Mouse (Mus musculus) forelimb bud, embryonic 11.5 days (tissue): Measurements from ENCODE around the gene Axin1.

ENCODE experiments used
- DNase-seq: peaks from one replicate; pipeline ENCODE4 v3.0.0-alpha.2; 2012; ENCODE audit warnings: low read depth, low spot score

Axin1 gene

DNA sequence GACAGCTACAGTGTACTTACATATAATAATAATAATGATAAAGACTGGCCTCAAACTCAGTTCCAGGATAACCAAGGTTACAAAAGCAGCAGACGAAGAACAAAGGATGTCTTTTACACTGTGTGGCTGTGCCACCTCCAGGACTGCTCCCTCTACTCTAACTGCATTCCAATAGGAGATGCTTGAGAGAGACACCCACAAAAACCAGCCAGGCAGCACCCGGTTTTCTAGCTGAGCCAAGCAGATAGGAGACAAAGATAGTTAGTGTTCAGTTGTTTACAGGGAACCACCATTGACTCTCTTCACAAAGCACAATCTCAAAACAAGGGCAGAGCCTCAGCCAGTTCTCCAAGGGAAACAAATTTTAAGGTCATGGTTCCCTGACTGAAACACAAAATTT is 101.1 kb downstream of the Axin1 start:
- no peak for DNase-seq

GRCm38 (mm10) chr17:26240120-26240790 is 101.8 kb downstream of the Axin1 start:
- DNase-seq, result no peak

DNA sequence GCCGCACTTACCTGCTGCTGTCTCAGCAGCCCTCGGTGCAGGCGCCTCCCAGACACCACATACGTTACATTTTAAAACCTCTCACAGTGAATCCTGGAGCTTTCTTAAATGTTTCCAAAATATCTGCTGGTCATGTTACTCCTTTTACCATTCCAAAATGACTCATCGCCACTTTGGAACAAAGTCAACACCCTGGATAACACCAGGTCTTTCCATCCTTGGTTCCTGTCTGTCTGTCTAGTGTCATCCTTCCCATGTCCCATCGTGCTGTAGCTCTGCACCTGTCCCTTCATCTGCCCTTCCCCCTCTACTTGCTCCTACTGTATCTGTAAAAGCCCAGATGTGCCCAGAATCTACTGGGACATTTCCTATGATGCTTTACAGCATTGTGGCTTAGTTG is 102.5 kb downstream of the Axin1 start:
- no peak for DNase-seq

DNA sequence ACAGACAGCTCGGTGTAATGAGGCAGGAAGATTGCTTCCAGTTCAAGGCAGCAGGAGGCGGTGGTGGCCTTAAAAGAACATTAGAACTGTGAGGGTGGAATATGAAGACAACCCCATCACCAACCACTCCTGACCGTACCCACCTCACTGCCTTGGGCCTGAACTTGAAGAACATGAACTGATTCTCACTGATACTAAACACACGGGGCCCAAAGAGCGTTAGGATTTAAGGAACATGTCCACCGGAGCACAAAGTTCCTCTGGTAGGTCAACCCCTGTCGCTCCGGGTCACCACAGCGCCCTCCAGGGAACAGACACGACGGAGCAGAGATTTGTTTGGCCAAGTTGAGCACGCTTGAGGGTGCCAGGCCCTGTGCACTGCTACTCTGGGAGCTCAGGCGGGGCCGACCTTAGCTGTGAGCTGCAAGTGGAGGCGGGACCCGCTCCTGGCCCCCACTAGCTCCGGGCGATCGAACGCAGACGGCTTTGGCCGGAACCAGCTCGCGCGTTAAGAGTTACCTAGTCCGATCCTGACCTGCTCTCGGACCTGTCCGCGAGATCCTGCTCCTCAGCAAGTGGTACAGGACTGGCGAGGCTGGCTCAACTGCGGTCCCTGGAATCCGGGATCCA is 105.1 kb downstream of the Axin1 start:
- peak; percentile 53 for DNase-seq

DNA sequence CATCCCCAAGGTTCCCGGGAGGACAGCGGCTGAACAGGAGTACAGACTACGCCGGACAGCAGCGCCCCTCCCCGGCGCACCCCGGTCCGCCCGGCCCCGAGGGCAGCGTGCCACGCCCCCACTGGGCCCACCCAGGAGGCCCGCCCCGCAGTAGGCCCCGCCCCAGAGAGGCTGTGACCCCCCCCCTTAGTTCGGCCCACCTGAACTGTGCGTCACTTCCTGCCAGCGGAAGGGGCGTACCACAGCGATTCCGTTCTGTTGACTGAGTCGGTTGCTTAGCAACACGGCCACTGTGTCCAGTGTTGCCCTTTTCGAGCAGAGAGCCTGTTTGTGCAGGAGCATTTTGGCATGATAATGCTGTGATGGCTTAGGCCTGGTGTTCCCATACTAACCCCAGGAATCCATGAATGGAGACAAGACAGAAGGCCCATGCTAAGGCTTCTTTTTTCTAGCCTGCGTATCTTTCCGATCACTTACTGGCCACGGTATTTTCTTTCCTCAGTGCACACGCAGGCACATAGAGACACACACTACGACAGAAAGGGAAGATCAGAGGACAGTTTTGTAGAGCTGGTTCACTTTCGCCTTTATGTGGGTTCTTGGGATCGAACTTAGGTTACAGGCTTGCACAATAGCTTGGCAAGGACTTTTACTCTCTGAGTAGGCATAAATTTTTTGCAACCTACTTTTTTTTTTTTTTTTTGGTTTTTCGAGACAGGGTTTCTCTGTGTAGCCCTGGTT is 105.8 kb downstream of the Axin1 start, which contains the start of gene Fam234a:
Gene Fam234a, minus strand, starts transcription at position 142 of the 741 bp plus-strand sequence.
- DNase-seq, result peak; percentile 96
